Mouse (Mus musculus): ENCODE results near the gene Neurod1.

Gene Neurod1

GRCm38 (mm10) chr2:79456575-79457349 lies at the start of gene Neurod1, which contains the start of gene Cerkl:
Neurod1 (minus strand) TSS chr2:79456751.
Cerkl (minus strand) TSS chr2:79456785.
- DNase-seq (ENCODE audit: extremely low read depth, insufficient read length, low spot score) = no peak

- peak; percentile 22 for DNase-seq (ENCODE audit: extremely low read depth, insufficient read length, low spot score)
Measured at GRCm38 (mm10) chr2:79498990-79499755, 42.6 kb upstream of the Neurod1 start.

- no peak for DNase-seq (ENCODE audit: extremely low read depth, insufficient read length, low spot score)
Measured at GRCm38 (mm10) chr2:79485127-79485526, 28.6 kb upstream of the Neurod1 start.

GRCm38 (mm10) chr2:79482511-79482910 lies 26.0 kb upstream of the Neurod1 start:
- DNase-seq (ENCODE audit: extremely low read depth, insufficient read length, low spot score) = no peak

- DNase-seq (ENCODE audit: extremely low read depth, insufficient read length, low spot score) = no peak
Measured at GRCm38 (mm10) chr2:79462411-79462810, 5.9 kb upstream of the Neurod1 start.

GRCm38 (mm10) chr2:79461861-79462260 lies 5.3 kb upstream of the Neurod1 start:
- no peak for DNase-seq (ENCODE audit: extremely low read depth, insufficient read length, low spot score)

GRCm38 (mm10) chr2:79460586-79460985 lies 4.0 kb upstream of the Neurod1 start:
- no peak for DNase-seq (ENCODE audit: extremely low read depth, insufficient read length, low spot score)

- no peak for DNase-seq (ENCODE audit: extremely low read depth, insufficient read length, low spot score)
Measured at GRCm38 (mm10) chr2:79460107-79460506, 3.6 kb upstream of the Neurod1 start.

GRCm38 (mm10) chr2:79459061-79460045 lies 2.8 kb upstream of the Neurod1 start:
- DNase-seq (ENCODE audit: extremely low read depth, insufficient read length, low spot score) = no peak

GRCm38 (mm10) chr2:79457932-79458331 lies 1.4 kb upstream of the Neurod1 start:
- DNase-seq (ENCODE audit: extremely low read depth, insufficient read length, low spot score) = no peak

- DNase-seq (ENCODE audit: extremely low read depth, insufficient read length, low spot score) = no peak
Measured at GRCm38 (mm10) chr2:79457434-79457833, 883 bp upstream of the Neurod1 start.

GRCm38 (mm10) chr2:79455646-79456045 lies 905 bp downstream of the Neurod1 start:
- DNase-seq (ENCODE audit: extremely low read depth, insufficient read length, low spot score) = no peak

GRCm38 (mm10) chr2:79454786-79455446 lies 1.6 kb downstream of the Neurod1 start:
- DNase-seq (ENCODE audit: extremely low read depth, insufficient read length, low spot score) = no peak

GRCm38 (mm10) chr2:79453901-79454781 lies 2.4 kb downstream of the Neurod1 start:
- peak; percentile 3 for DNase-seq (ENCODE audit: extremely low read depth, insufficient read length, low spot score)

- no peak for DNase-seq (ENCODE audit: extremely low read depth, insufficient read length, low spot score)
Measured at GRCm38 (mm10) chr2:79451438-79451837, 5.1 kb downstream of the Neurod1 start.

GRCm38 (mm10) chr2:79450684-79451394 lies 5.7 kb downstream of the Neurod1 start:
- no peak for DNase-seq (ENCODE audit: extremely low read depth, insufficient read length, low spot score)

- DNase-seq (ENCODE audit: extremely low read depth, insufficient read length, low spot score) = no peak
Measured at GRCm38 (mm10) chr2:79449371-79449770, 7.2 kb downstream of the Neurod1 start.

- no peak for DNase-seq (ENCODE audit: extremely low read depth, insufficient read length, low spot score)
Measured at GRCm38 (mm10) chr2:79447198-79447597, 9.4 kb downstream of the Neurod1 start.

Data from 3134 (cell line).